Mouse (Mus musculus): Measurements from ENCODE around the gene Armc7.
A peak's percentile ranks its signal among the peaks of the same experiment; 100 is the strongest.

GRCm38 (mm10) chr11:115511121-115511520, 35.7 kb downstream of the Armc7 start:
- TF ChIP-seq TAL1 (IDR thresholded peaks at IDR 0.05; ENCODE audit: low read length) (peak; percentile 78), GATA1 (IDR thresholded peaks at IDR 0.05; ENCODE audit: low read length) (peak; percentile 73)
